Mouse (Mus musculus): ENCODE results near the gene Lrp2. TPM values are rescaled to one million over a fixed set of nuclear protein-coding genes. Genes with fewer than 3 reads are reported as not detected.
A peak's percentile ranks its signal among the peaks of the same experiment; 100 is the strongest.

Lrp2 gene
- polyA plus RNA-seq (2012; rRNA removed) = 0.08 and 0.11 TPM in 2 replicates

DNA sequence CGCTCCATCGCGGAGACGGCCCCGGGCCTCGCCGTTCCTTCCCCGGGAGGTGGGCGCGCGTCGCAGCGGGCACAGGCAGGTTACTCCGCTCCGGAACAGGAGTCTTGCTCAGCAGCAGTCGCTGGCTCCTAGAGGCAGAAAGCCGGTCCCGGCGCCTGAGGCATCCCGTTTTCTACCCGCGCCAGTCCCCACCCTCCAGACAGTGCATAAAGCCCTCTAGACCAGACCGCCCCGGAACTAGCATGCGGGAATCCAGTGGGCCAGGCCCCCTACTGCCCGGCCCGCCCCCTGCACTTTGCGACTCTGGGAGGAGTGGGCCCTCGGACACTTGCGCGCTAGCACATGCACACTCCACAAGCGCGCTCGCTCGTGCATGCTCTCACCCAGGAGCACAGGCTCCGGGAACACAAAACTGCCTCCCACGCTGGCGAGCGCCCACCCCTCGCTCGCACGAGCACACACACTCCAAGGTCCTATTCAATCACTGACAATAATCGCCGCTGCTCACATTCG is at the start of gene Lrp2:
Gene Lrp2 (minus strand): TSS at position 180 of the 513 bp plus-strand sequence.
- DNase-seq = peak in 1 of 2 experiments; percentile 11
- WGBS = under 1% methylated on average over 45 of the region's 45 CpGs
- H3K27ac ChIP-seq (ENCODE audit: insufficient read depth, low read length) = no peak within 1 kb of the TSS
- peaks cover 6% of the 10 kb centered on the region; the same call in 1 of the 2 replicates for H3K27me3 ChIP-seq (ENCODE audit: control insufficient read depth, insufficient read depth, low read length)
- no peak for TF ChIP-seq POLR2A (IDR thresholded peaks at IDR 0.05; ENCODE audit: borderline replicate concordance, insufficient read depth, low read length)
- TF ChIP-seq CTCF (IDR thresholded peaks at IDR 0.05; ENCODE audit: borderline replicate concordance, insufficient read depth, low read depth, low read length) = no peak
- H3K4me1 ChIP-seq (ENCODE audit: control insufficient read depth, insufficient read depth, low read length) = peaks cover 4% of the 10 kb centered on the region; the same call in 1 of the 2 replicates
- peak within 1 kb of the TSS; percentile 12 for H3K4me3 ChIP-seq (replicated peaks; ENCODE audit: insufficient read depth, low read depth, low read length)

DNA sequence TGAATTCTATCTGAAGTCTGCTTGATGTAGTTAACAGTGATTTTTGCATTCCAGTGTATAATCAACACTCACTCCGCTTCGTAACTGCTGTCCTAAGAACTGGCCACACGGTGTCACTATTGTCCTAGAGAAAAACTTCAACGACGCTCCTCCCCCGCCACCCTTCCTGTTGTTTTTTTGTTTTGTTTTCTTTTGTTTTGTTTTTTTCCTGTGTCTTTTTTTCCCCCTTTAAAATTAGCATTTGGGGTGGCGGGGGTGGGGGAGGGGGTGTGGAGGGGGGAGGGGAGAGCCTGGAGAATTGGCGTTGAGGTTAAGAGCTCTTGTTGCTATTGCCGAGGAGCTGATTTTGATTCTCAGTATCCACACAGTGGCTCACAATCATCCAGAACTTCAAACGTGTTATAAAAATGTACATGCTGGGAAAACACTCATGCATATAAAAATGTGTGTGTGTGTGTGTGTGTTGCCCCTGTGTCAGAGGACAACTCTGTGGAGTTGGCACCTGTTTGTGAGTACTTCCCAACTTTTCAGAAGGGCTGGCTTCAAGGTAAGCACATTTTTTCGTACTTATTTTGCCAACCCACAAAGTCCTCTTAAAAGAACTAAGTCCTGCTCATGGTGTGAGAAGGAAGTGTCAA is 49.3 kb upstream of the Lrp2 start:
- Histone ChIP-seq H3K4me3 (replicated peaks; ENCODE audit: insufficient read depth, low read depth, low read length) (no peak overlapping the region), H3K27ac (ENCODE audit: insufficient read depth, low read length) (no peak overlapping the region), H3K4me1 (ENCODE audit: control insufficient read depth, insufficient read depth, low read length) (no peaks in the 10 kb centered on the region), H3K27me3 (ENCODE audit: control insufficient read depth, insufficient read depth, low read length) (no peaks in the 10 kb centered on the region; the same call in 1 of the 2 replicates)
- WGBS = 8% methylated on average over 11 of the region's 11 CpGs
- DNase-seq = peak; percentile 26 to 38
- TF ChIP-seq POLR2A (IDR thresholded peaks at IDR 0.05; ENCODE audit: borderline replicate concordance, insufficient read depth, low read length) (no peak), CTCF (IDR thresholded peaks at IDR 0.05; ENCODE audit: borderline replicate concordance, insufficient read depth, low read depth, low read length) (peak; percentile 70)

DNA sequence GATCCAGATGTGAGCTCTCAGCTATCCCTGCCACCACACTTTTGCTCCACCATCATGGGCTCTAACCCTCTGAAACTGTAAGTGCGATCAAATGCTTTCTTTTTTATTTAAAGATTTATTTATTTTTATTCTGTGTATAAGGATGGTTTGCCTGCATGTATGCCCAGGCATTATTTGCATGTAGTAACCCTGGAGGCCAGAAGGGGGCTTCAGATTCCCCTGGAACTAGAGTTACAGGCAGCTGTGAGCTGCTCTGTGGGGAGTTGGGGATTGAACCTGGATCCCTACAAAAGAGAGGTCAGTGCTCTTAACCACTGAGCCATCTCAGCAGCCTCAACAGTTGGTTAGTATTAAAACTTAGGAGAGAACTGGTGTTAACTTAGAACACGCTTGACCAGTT is 45.6 kb upstream of the Lrp2 start:
- Histone ChIP-seq H3K27me3 (ENCODE audit: control insufficient read depth, insufficient read depth, low read length) (no peaks in the 10 kb centered on the region; the same call in 1 of the 2 replicates), H3K27ac (ENCODE audit: insufficient read depth, low read length) (no peak overlapping the region), H3K4me1 (ENCODE audit: control insufficient read depth, insufficient read depth, low read length) (no peaks in the 10 kb centered on the region), H3K4me3 (replicated peaks; ENCODE audit: insufficient read depth, low read depth, low read length) (no peak overlapping the region)
- WGBS = 90% methylated on average over 2 of the region's 2 CpGs
- TF ChIP-seq POLR2A (IDR thresholded peaks at IDR 0.05; ENCODE audit: borderline replicate concordance, insufficient read depth, low read length) (no peak), CTCF (IDR thresholded peaks at IDR 0.05; ENCODE audit: borderline replicate concordance, insufficient read depth, low read depth, low read length) (peak; percentile 18; the same call in 1 of the 2 replicates)
- DNase-seq = no peak

DNA sequence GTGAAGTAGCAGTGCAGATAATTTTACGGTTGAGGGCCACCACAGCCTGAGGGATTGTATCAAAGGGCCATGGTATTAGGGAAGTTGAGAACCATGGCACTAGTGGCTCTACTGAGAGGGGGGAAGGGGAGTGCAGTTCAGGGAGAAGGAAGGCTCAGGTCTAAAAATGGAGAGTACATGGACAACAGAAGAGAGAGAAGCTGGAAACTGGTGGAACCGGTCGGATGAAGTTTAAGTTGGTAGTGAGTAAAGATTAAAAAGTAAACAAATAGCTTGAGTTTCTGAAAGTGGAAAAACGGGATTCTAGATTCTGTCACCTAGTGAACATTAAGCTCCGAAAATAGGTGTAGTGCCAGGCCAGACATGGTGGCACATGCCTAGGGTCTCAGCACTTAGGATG is 44.9 kb upstream of the Lrp2 start:
- Histone ChIP-seq H3K27ac (ENCODE audit: insufficient read depth, low read length) (no peak overlapping the region), H3K27me3 (ENCODE audit: control insufficient read depth, insufficient read depth, low read length) (no peaks in the 10 kb centered on the region; the same call in 1 of the 2 replicates), H3K4me3 (replicated peaks; ENCODE audit: insufficient read depth, low read depth, low read length) (no peak overlapping the region), H3K4me1 (ENCODE audit: control insufficient read depth, insufficient read depth, low read length) (no peaks in the 10 kb centered on the region)
- DNase-seq = no peak
- TF ChIP-seq CTCF (IDR thresholded peaks at IDR 0.05; ENCODE audit: borderline replicate concordance, insufficient read depth, low read depth, low read length) (no peak), POLR2A (IDR thresholded peaks at IDR 0.05; ENCODE audit: borderline replicate concordance, insufficient read depth, low read length) (no peak)
- WGBS = 96% methylated on average over 5 of the region's 5 CpGs

DNA sequence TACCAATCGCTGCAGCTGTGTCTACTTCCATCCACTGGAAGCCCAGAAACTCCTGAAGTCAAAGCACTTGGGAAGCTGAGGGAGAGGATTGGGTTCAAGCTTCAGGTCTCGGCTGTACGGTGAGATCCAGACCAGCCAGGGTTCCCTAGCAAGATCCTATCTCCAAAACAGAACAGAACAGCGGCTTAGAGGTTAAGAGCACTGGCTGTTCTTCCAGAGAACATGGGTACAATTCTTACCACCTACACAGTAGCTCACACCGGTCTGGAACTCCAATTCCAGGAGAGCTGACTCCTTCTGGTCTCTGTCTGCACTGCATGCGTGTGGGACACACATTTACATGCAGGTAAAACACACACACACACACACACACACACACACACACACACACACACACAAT is 44.0 kb upstream of the Lrp2 start:
- no peak for DNase-seq

DNA sequence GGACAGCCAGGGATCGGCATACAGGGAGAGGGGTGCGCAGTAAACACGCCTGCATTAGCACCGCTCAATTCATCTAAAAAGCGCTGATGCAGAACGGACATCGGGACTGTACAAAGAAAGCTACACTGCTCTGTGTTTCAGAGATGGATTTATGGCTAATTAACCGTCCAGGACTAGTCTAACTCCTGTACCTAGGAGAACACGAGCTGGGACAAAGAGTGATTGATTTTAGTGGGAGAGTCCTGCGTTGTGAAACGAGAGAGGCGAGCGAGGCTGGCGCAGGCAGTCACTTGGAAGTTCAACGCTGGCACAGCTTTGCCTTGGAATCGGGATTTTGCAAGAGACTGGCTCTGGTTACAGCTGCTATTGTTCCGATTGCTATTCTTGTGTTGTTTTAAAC is 43.4 kb upstream of the Lrp2 start:
- no peak overlapping the region for H3K4me3 ChIP-seq (replicated peaks; ENCODE audit: insufficient read depth, low read depth, low read length)
- H3K4me1 ChIP-seq (ENCODE audit: control insufficient read depth, insufficient read depth, low read length) = no peaks in the 10 kb centered on the region
- 75% methylated on average over 17 of the region's 17 CpGs for WGBS
- DNase-seq = no peak
- TF ChIP-seq POLR2A (IDR thresholded peaks at IDR 0.05; ENCODE audit: borderline replicate concordance, insufficient read depth, low read length) = no peak
- no peak for TF ChIP-seq CTCF (IDR thresholded peaks at IDR 0.05; ENCODE audit: borderline replicate concordance, insufficient read depth, low read depth, low read length)
- no peaks in the 10 kb centered on the region; the same call in 1 of the 2 replicates for H3K27me3 ChIP-seq (ENCODE audit: control insufficient read depth, insufficient read depth, low read length)
- no peak overlapping the region for H3K27ac ChIP-seq (ENCODE audit: insufficient read depth, low read length)

More for the DNA sequence above, 44.0 kb upstream of the Lrp2 start:
- 89% methylated on average over 6 of the region's 6 CpGs for WGBS
- no peaks in the 10 kb centered on the region; the same call in 1 of the 2 replicates for H3K27me3 ChIP-seq (ENCODE audit: control insufficient read depth, insufficient read depth, low read length)
- no peak overlapping the region for H3K27ac ChIP-seq (ENCODE audit: insufficient read depth, low read length)
- no peak overlapping the region for H3K4me3 ChIP-seq (replicated peaks; ENCODE audit: insufficient read depth, low read depth, low read length)
- no peak for TF ChIP-seq POLR2A (IDR thresholded peaks at IDR 0.05; ENCODE audit: borderline replicate concordance, insufficient read depth, low read length)
- TF ChIP-seq CTCF (IDR thresholded peaks at IDR 0.05; ENCODE audit: borderline replicate concordance, insufficient read depth, low read depth, low read length) = no peak
- no peaks in the 10 kb centered on the region for H3K4me1 ChIP-seq (ENCODE audit: control insufficient read depth, insufficient read depth, low read length)

DNA sequence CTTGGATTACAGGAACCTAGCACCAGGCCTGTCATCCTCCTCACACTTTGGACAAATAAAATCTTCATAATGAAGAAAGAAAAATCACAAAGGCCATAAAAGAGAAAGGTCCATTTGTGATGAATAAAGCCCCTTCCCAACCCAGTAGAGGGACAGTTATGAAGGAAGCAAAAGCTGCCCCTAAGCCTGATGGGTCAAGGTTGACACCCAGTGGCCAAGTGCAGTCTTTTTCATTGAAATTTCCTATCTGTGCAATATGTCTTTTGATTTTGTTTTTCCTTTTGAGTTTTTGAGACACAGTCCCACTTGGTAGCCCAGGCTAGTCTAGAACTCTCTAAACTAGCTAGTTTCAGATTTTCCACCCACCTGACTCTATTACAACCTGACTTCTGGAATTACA is 33.4 kb upstream of the Lrp2 start:
- Histone ChIP-seq H3K27ac (ENCODE audit: insufficient read depth, low read length) (no peak overlapping the region), H3K27me3 (ENCODE audit: control insufficient read depth, insufficient read depth, low read length) (no peaks in the 10 kb centered on the region), H3K4me3 (replicated peaks; ENCODE audit: insufficient read depth, low read depth, low read length) (no peak overlapping the region), H3K4me1 (ENCODE audit: control insufficient read depth, insufficient read depth, low read length) (no peaks in the 10 kb centered on the region)
- no peak for DNase-seq
- TF ChIP-seq POLR2A (IDR thresholded peaks at IDR 0.05; ENCODE audit: borderline replicate concordance, insufficient read depth, low read length) (no peak), CTCF (IDR thresholded peaks at IDR 0.05; ENCODE audit: borderline replicate concordance, insufficient read depth, low read depth, low read length) (no peak)

DNA sequence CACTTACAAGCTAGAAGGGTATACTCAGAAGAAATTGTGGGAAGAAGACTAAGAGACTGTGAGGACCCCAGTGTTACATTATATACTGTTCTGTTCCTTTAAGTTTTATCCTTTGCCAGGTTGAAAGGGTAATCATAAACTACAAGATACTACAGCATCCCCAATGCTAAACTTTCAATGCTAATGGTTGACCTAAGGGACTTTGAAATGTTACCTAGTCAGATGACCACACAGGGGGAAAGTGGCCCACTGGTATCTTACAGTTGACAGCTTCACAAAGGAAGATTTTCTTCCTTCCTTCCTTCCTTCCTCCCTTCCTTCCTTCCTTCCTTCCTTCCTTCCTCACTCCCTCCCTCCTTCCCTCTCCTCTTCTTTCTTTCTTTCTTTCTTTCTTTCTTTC is 32.5 kb upstream of the Lrp2 start:
- Histone ChIP-seq H3K4me3 (replicated peaks; ENCODE audit: insufficient read depth, low read depth, low read length) (no peak overlapping the region), H3K4me1 (ENCODE audit: control insufficient read depth, insufficient read depth, low read length) (no peaks in the 10 kb centered on the region), H3K27ac (ENCODE audit: insufficient read depth, low read length) (no peak overlapping the region), H3K27me3 (ENCODE audit: control insufficient read depth, insufficient read depth, low read length) (no peaks in the 10 kb centered on the region)
- no peak for TF ChIP-seq POLR2A (IDR thresholded peaks at IDR 0.05; ENCODE audit: borderline replicate concordance, insufficient read depth, low read length)
- TF ChIP-seq CTCF (IDR thresholded peaks at IDR 0.05; ENCODE audit: borderline replicate concordance, insufficient read depth, low read depth, low read length) = no peak
- DNase-seq = no peak
